Mouse (Mus musculus): Measurements from ENCODE around the gene Gm49630.
"Not testable (repeated sequence)": the region's sequence is repeated elsewhere in the genome, so short reads cannot be mapped to it uniquely, and the experiment has no call there.

Gm49630 gene

GRCm38 (mm10) chr17:7366676-7367374 lies 5.0 kb downstream of the Gm49630 start:
- peak; percentile 14 for DNase-seq

- not testable (repeated sequence) for DNase-seq
These were observed 5.5 kb downstream of the Gm49630 start for GRCm38 (mm10) chr17:7366265-7366664.

- not testable (repeated sequence) for DNase-seq
These were observed 6.2 kb downstream of the Gm49630 start for GRCm38 (mm10) chr17:7365615-7366014.

- DNase-seq, result not testable (repeated sequence)
These were observed 10.9 kb downstream of the Gm49630 start for GRCm38 (mm10) chr17:7360749-7361465.

GRCm38 (mm10) chr17:7359806-7360205 lies 12.0 kb downstream of the Gm49630 start:
- DNase-seq, result not testable (repeated sequence)

GRCm38 (mm10) chr17:7352596-7352995 lies 19.2 kb downstream of the Gm49630 start, which contains the start of gene Ttll2:
Gene Ttll2, minus strand, starts transcription at chr17:7352696.
- not testable (repeated sequence) for DNase-seq

- DNase-seq, result not testable (repeated sequence)
These were observed 23.0 kb downstream of the Gm49630 start for GRCm38 (mm10) chr17:7348765-7349164.

- not testable (repeated sequence) for DNase-seq
These were observed 34.4 kb downstream of the Gm49630 start for GRCm38 (mm10) chr17:7337381-7337780.

- not testable (repeated sequence) for DNase-seq
These were observed 39.0 kb downstream of the Gm49630 start for GRCm38 (mm10) chr17:7332745-7333144.

GRCm38 (mm10) chr17:7326415-7326814 lies 45.4 kb downstream of the Gm49630 start:
- not testable (repeated sequence) for DNase-seq

GRCm38 (mm10) chr17:7324346-7324745 lies 47.4 kb downstream of the Gm49630 start, which contains the start of gene Tcp10a:
Gene Tcp10a, plus strand, starts transcription at chr17:7324646.
- DNase-seq, result not testable (repeated sequence)

GRCm38 (mm10) chr17:7319789-7320188 lies 52.0 kb downstream of the Gm49630 start:
- DNase-seq, result not testable (repeated sequence)

GRCm38 (mm10) chr17:7315693-7316382 lies 55.9 kb downstream of the Gm49630 start:
- DNase-seq, result not testable (repeated sequence)

- DNase-seq, result peak; percentile 63
These were observed 65.2 kb downstream of the Gm49630 start for GRCm38 (mm10) chr17:7306278-7307196.
